Mouse (Mus musculus) bone marrow, adult 2 months (tissue): ENCODE data around the gene Senp7.
A peak's percentile ranks its signal among the peaks of the same experiment; 100 is the strongest.

Source experiments
- CTCF ChIP-seq: fragments of 200-500 bp; IDR thresholded peaks from 2 replicates; pipeline ENCODE4 v1.5.1; 2011; ENCODE audit warnings: low read length, control low read depth; ENCODE audit not compliant: control insufficient read depth, insufficient read depth
- POLR2A ChIP-seq: fragments of 200-500 bp; IDR thresholded peaks from 2 replicates; pipeline ENCODE4 v1.6.1; 2011; ENCODE audit warnings: low read depth, mild to moderate bottlenecking, control low read depth, low read length, borderline replicate concordance; ENCODE audit not compliant: control insufficient read depth

- TF ChIP-seq CTCF (peak; percentile 30; the same call in 1 of the 2 replicates), POLR2A (no peak)
These were observed 183.2 kb downstream of the Senp7 start for GRCm38 (mm10) chr16:56231300-56231699.
